Mouse (Mus musculus): ENCODE results near the gene Tec. TPM values are rescaled to one million over a fixed set of nuclear protein-coding genes. Genes with fewer than 3 reads are reported as not detected.

The Tec gene
- polyA plus RNA-seq, 1 experiment from 2014 or later, result 5.2 TPM

- WGBS, result 44% methylated on average over 6 of the region's 6 CpGs
- Histone ChIP-seq H3K9ac (replicated peaks; ENCODE audit: low read depth, low read length) (no peak overlapping the region), H3K4me2 (replicated peaks; ENCODE audit: low read depth, low read length) (no peak overlapping the region), H3K9me3 (ENCODE audit: control insufficient read depth, low read depth, low read length) (no peaks in the 10 kb centered on the region), H3K36me3 (ENCODE audit: control insufficient read depth, insufficient read depth, low read length) (no peaks in the 10 kb centered on the region), H3K4me3 (ENCODE audit: low read depth, low read length) (no peak overlapping the region), H3K27me3 (ENCODE audit: control insufficient read depth, insufficient read depth, low read length) (no peaks in the 10 kb centered on the region), H3K4me1 (ENCODE audit: control insufficient read depth, insufficient read depth, low read length) (no peaks in the 10 kb centered on the region), H3K27ac (ENCODE audit: low read length) (no peak overlapping the region)
- ATAC-seq (ENCODE audit: insufficient number of reproducible peaks, insufficient read depth, low FRiP score, low read depth), result no peak
Observed at GRCm38 (mm10) chr5:72897998-72898397, 29.7 kb upstream of the Tec start.

DNA sequence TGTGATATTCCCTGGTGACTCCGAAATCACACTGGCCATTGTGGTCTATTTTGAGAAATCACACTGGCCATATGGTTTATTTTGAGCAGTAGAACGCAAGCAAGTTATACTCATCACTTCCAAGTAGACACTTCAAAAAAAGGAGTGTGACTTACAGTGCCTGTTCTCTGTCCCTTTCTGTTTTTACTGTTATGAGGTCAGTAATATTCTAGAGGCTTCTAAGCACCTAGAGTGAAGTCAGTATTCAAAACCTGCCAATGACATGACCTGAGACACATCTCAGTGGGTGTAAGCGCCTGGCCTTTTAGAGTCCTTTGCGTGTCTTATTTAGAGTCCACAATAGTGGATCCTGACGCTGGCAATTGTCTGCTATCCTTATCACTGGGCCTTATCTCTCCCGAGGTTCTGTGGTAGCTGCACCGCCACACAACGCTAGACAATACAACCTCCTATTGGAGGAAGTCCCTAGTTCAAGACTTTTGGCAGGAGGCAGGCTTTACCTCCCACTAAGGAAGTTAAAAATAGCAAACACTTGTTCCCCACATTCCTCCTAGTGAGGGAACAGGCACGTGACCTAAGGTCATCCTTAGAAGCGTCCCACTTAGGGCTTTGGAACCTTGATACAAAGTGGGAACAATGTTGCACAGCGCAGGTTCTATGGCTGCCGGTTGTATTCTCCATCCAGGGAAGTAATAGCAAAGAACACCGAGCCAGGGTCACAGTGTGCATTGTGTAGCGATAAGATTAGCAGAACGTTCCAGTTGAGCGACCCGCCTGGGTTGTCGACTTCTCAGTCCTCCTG, 28.4 kb upstream of the Tec start:
- no peak overlapping the region for H3K27ac ChIP-seq (ENCODE audit: low read length)
- ATAC-seq (ENCODE audit: insufficient number of reproducible peaks, insufficient read depth, low FRiP score, low read depth), result no peak
- H3K4me1 ChIP-seq (ENCODE audit: control insufficient read depth, insufficient read depth, low read length), result no peaks in the 10 kb centered on the region
- H3K9me3 ChIP-seq (ENCODE audit: control insufficient read depth, low read depth, low read length), result no peaks in the 10 kb centered on the region
- H3K27me3 ChIP-seq (ENCODE audit: control insufficient read depth, insufficient read depth, low read length), result no peaks in the 10 kb centered on the region
- no peak overlapping the region for H3K9ac ChIP-seq (replicated peaks; ENCODE audit: low read depth, low read length)
- no peak overlapping the region for H3K4me2 ChIP-seq (replicated peaks; ENCODE audit: low read depth, low read length)
- 73% methylated on average over 18 of the region's 18 CpGs for WGBS
- no peaks in the 10 kb centered on the region for H3K36me3 ChIP-seq (ENCODE audit: control insufficient read depth, insufficient read depth, low read length)
- no peak overlapping the region for H3K4me3 ChIP-seq (ENCODE audit: low read depth, low read length)

DNA sequence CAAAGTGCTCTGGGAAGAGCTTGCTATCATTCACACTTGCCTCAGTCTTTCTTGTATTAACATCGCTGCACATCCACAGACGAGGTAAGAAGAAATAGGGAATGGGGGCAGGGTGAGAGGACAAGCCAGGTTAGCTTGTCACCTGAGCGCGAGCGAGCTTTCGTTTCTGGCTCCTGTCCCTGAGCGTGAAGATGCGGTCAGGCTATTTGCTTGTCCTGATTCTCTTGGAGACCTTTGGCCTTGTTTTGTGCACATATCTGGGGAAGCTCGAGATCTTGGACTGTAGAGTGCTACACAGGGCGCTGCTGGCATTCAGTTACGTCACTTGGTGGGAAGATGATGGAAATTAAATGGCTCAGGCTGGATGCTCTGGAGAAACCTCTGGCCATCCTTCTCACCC, 27.0 kb upstream of the Tec start:
- no peak overlapping the region for H3K4me3 ChIP-seq (ENCODE audit: low read depth, low read length)
- no peaks in the 10 kb centered on the region for H3K4me1 ChIP-seq (ENCODE audit: control insufficient read depth, insufficient read depth, low read length)
- H3K4me2 ChIP-seq (replicated peaks; ENCODE audit: low read depth, low read length), result no peak overlapping the region
- 87% methylated on average over 11 of the region's 11 CpGs for WGBS
- H3K27ac ChIP-seq (ENCODE audit: low read length), result no peak overlapping the region
- no peak overlapping the region for H3K9ac ChIP-seq (replicated peaks; ENCODE audit: low read depth, low read length)
- no peaks in the 10 kb centered on the region for H3K9me3 ChIP-seq (ENCODE audit: control insufficient read depth, low read depth, low read length)
- H3K27me3 ChIP-seq (ENCODE audit: control insufficient read depth, insufficient read depth, low read length), result no peaks in the 10 kb centered on the region
- no peak for ATAC-seq (ENCODE audit: insufficient number of reproducible peaks, insufficient read depth, low FRiP score, low read depth)
- H3K36me3 ChIP-seq (ENCODE audit: control insufficient read depth, insufficient read depth, low read length), result no peaks in the 10 kb centered on the region

GRCm38 (mm10) chr5:72893987-72894386, 25.7 kb upstream of the Tec start:
- no peaks in the 10 kb centered on the region for H3K27me3 ChIP-seq (ENCODE audit: control insufficient read depth, insufficient read depth, low read length)
- H3K27ac ChIP-seq (ENCODE audit: low read length), result no peak overlapping the region
- no peaks in the 10 kb centered on the region for H3K9me3 ChIP-seq (ENCODE audit: control insufficient read depth, low read depth, low read length)
- H3K9ac ChIP-seq (replicated peaks; ENCODE audit: low read depth, low read length), result no peak overlapping the region
- ATAC-seq (ENCODE audit: insufficient number of reproducible peaks, insufficient read depth, low FRiP score, low read depth), result no peak
- H3K4me3 ChIP-seq (ENCODE audit: low read depth, low read length), result no peak overlapping the region
- no peak overlapping the region for H3K4me2 ChIP-seq (replicated peaks; ENCODE audit: low read depth, low read length)
- no peaks in the 10 kb centered on the region for H3K36me3 ChIP-seq (ENCODE audit: control insufficient read depth, insufficient read depth, low read length)
- no peaks in the 10 kb centered on the region for H3K4me1 ChIP-seq (ENCODE audit: control insufficient read depth, insufficient read depth, low read length)
- WGBS, result 54% methylated on average over 5 of the region's 5 CpGs

DNA sequence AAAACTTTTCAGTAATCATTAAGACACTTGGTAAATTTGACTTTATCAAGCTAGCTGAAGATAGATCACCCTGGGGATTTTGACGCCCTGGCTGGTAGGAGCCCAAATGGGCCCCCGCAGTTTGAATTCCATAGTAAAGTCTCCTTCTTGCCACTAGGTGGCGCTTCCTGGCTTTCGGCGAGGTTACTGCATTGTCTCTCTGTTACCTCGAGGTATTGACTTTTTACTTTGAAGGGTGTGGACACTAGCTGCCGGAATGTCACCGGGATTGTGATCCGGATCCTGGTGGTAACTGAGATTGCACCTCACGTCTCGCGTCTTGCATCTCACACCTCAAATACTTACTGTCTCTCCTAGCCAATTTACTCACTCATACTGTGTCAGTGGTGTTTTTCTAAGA, 23.3 kb upstream of the Tec start:
- WGBS, result 5% methylated on average over 12 of the region's 12 CpGs
- H3K4me2 ChIP-seq (replicated peaks; ENCODE audit: low read depth, low read length), result no peak overlapping the region
- H3K27me3 ChIP-seq (ENCODE audit: control insufficient read depth, insufficient read depth, low read length), result no peaks in the 10 kb centered on the region
- H3K4me3 ChIP-seq (ENCODE audit: low read depth, low read length), result no peak overlapping the region
- H3K36me3 ChIP-seq (ENCODE audit: control insufficient read depth, insufficient read depth, low read length), result no peaks in the 10 kb centered on the region
- H3K9ac ChIP-seq (replicated peaks; ENCODE audit: low read depth, low read length), result no peak overlapping the region
- H3K9me3 ChIP-seq (ENCODE audit: control insufficient read depth, low read depth, low read length), result no peaks in the 10 kb centered on the region
- ATAC-seq (ENCODE audit: insufficient number of reproducible peaks, insufficient read depth, low FRiP score, low read depth), result peak; percentile 42; the same call in 1 of the 2 replicates
- H3K4me1 ChIP-seq (ENCODE audit: control insufficient read depth, insufficient read depth, low read length), result no peaks in the 10 kb centered on the region
- no peak overlapping the region for H3K27ac ChIP-seq (ENCODE audit: low read length)

DNA sequence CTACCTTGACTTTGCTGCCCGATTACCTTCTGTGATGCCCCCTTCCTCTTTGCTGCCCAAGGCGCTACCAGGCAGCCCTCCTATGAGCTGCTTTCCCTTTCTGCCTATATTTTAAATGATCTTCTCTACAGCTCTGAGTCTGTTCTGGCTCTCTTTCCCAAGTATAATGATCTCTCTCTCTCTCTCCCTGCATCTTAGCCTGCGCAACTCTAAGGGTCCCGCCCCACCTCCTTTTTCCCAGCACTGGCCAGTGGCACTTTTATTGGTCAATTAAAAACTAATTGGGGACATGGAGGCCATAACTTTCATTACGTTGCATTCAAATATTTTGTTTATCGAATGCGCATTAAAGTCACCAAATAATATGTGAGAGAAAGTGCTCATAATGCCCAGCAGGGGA, 20.0 kb upstream of the Tec start:
- Histone ChIP-seq H3K4me2 (replicated peaks; ENCODE audit: low read depth, low read length) (no peak overlapping the region), H3K4me3 (ENCODE audit: low read depth, low read length) (no peak overlapping the region), H3K27ac (ENCODE audit: low read length) (no peak overlapping the region), H3K9me3 (ENCODE audit: control insufficient read depth, low read depth, low read length) (no peaks in the 10 kb centered on the region), H3K9ac (replicated peaks; ENCODE audit: low read depth, low read length) (no peak overlapping the region), H3K27me3 (ENCODE audit: control insufficient read depth, insufficient read depth, low read length) (no peaks in the 10 kb centered on the region), H3K4me1 (ENCODE audit: control insufficient read depth, insufficient read depth, low read length) (no peaks in the 10 kb centered on the region), H3K36me3 (ENCODE audit: control insufficient read depth, insufficient read depth, low read length) (no peaks in the 10 kb centered on the region)
- 88% methylated on average over 7 of the region's 7 CpGs for WGBS
- ATAC-seq (ENCODE audit: insufficient number of reproducible peaks, insufficient read depth, low FRiP score, low read depth), result no peak

- Histone ChIP-seq H3K27me3 (ENCODE audit: control insufficient read depth, insufficient read depth, low read length) (no peaks in the 10 kb centered on the region), H3K4me3 (ENCODE audit: low read depth, low read length) (no peak overlapping the region), H3K27ac (ENCODE audit: low read length) (no peak overlapping the region), H3K36me3 (ENCODE audit: control insufficient read depth, insufficient read depth, low read length) (no peaks in the 10 kb centered on the region), H3K9me3 (ENCODE audit: control insufficient read depth, low read depth, low read length) (no peaks in the 10 kb centered on the region), H3K4me2 (replicated peaks; ENCODE audit: low read depth, low read length) (no peak overlapping the region), H3K4me1 (ENCODE audit: control insufficient read depth, insufficient read depth, low read length) (peaks cover 3% of the 10 kb centered on the region; the same call in 1 of the 2 replicates), H3K9ac (replicated peaks; ENCODE audit: low read depth, low read length) (no peak overlapping the region)
- WGBS, result 64% methylated on average over 19 of the region's 19 CpGs
- 0 out of 2 replicates have a peak, but pooled peaks have one; percentile 46 for ATAC-seq (ENCODE audit: insufficient number of reproducible peaks, insufficient read depth, low FRiP score, low read depth)
Observed at GRCm38 (mm10) chr5:72886458-72887222, 18.4 kb upstream of the Tec start.

DNA sequence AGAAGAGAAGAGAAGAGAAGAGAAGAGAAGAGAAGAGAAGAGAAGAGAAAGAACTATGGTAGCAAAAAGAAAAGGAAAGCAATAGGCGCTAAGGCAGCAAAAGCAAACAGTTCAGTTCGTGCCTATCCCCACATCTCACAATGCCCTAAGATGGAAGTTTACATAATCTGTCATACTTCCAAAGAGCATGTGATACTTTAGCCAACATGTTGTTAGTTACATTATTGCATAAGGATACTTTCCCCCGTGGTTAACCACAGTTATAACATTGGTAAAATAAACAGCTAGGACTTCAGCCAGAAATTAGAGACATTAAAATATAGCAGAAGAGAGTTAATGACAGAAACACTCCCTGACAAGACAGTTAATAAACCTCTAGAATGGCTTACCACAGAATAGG, 15.4 kb upstream of the Tec start:
- Histone ChIP-seq H3K27me3 (ENCODE audit: control insufficient read depth, insufficient read depth, low read length) (no peaks in the 10 kb centered on the region), H3K4me2 (replicated peaks; ENCODE audit: low read depth, low read length) (no peak overlapping the region), H3K4me1 (ENCODE audit: control insufficient read depth, insufficient read depth, low read length) (peaks cover 3% of the 10 kb centered on the region; the same call in 1 of the 2 replicates), H3K27ac (ENCODE audit: low read length) (no peak overlapping the region), H3K4me3 (ENCODE audit: low read depth, low read length) (no peak overlapping the region), H3K9me3 (ENCODE audit: control insufficient read depth, low read depth, low read length) (no peaks in the 10 kb centered on the region), H3K36me3 (ENCODE audit: control insufficient read depth, insufficient read depth, low read length) (no peaks in the 10 kb centered on the region), H3K9ac (replicated peaks; ENCODE audit: low read depth, low read length) (no peak overlapping the region)
- no peak for ATAC-seq (ENCODE audit: insufficient number of reproducible peaks, insufficient read depth, low FRiP score, low read depth)
- 52% methylated on average over 3 of the region's 3 CpGs for WGBS

Measured in stomach, embryonic 14.5 days (tissue).